In the genomic region with DNA sequence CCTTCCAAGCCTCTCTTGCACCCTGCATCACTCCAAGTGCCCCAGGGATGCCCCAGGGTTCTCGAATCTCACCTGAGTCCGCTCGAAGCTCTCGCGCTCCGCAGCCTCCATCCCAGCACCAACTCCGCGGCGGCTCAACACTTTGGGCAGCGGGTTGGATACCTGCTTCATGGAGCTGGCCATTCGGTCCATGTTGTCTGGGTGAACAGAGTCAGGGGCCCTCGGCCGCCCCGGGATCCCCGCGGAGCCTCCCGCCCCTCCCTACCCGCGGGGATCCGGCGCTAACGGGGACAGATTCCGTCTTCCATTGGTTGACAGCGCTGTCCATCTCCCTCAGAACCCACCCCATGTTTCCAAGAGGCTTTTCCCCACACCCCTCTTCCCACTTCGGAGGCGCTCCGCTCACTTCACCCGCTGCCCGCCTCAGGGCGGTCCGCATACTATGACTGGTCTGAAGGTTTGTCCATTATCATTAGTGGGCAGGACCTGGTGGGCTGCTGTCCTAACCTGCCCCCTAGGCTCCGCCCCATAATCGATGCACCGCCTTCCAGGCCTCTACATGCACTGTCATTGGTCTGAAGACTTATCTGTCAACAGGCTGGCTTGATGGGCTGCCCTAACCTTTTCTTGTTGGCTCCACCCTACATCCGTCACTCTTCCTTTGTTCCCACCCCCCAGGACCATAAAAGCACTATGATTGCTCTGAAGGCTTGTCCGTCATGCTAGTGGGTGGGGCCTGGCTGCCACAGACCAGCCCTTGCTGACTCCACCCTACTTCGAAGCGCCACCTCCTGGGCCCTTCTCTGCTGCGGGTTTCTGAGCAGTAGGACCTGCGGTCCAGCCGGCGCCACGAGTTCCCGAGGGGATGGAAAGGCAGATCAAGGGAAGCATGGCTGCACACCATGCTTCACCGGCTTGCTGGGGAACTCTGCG, we compare ENCODE assay signal across 8 mouse cellular contexts. TPM values are rescaled to one million over a fixed set of nuclear protein-coding genes. Genes with fewer than 3 reads are reported as not detected.
DNase-seq lines count a peak whose midpoint lies in the region; ATAC-seq and TF ChIP-seq lines count a peak whose summit lies in the region.

TSS of gene Hip1 (minus strand) at position 256 of the 933 bp plus-strand sequence.

- peaks cover 13% of the 10 kb centered on the region for H3K4me1 ChIP-seq in forebrain, embryonic 15.5 days
- no peaks in the 10 kb centered on the region for H3K4me1 ChIP-seq in lung, adult 2 months (ENCODE audit: control insufficient read depth, insufficient read depth, low read length)

- TF ChIP-seq POLR2A in lung, adult 2 months (IDR thresholded peaks at IDR 0.05; ENCODE audit: borderline replicate concordance, extremely low read depth, low read depth, low read length), result peak; percentile 74; the same call in 1 of the 2 replicates

- under 1% methylated on average over 46 of the region's 46 CpGs for WGBS in forebrain, embryonic 15.5 days
- 1% methylated on average over 46 of the region's 46 CpGs for WGBS in lung, adult 2 months

- H3K36me3 ChIP-seq in forebrain, embryonic 15.5 days, result no peaks in the 10 kb centered on the region

- peak within 1 kb of the TSS; percentile 92 for H3K4me3 ChIP-seq in forebrain, embryonic 15.5 days
- peak within 1 kb of the TSS; percentile 87 for H3K4me3 ChIP-seq in lung, adult 2 months (replicated peaks; ENCODE audit: extremely low read depth, low read depth, low read length)

- DNase-seq in ES-CJ7 (ENCODE audit: low read depth, low spot score), result peak; percentile 99
- peak; percentile 100 for DNase-seq in cerebellum, adult 11-12 months
- peak; percentile 100 for DNase-seq in heart, postnatal 25 days (ENCODE audit: low spot score)
- peak; percentile 100 for DNase-seq in layer of hippocampus, adult 18-20 months (ENCODE audit: low spot score in 2 of 2)
- DNase-seq in lung, adult 2 months, result peak; percentile 99
- peak; percentile 90 to 96 for DNase-seq in thymus, adult 18-20 months

- H3K27ac ChIP-seq in forebrain, embryonic 15.5 days (replicated peaks), result peak within 1 kb of the TSS; percentile 71

- intact Hi-C loops in heart, postnatal 25 days (cut with DNase I), result loop anchor here (5.0 kb wide), 4 partner anchors 33 to 217 kb away; no protein-coding TSS in a partner anchor

- peak; percentile 18; the same call in 1 of the 2 replicates for TF ChIP-seq CTCF in lung, adult 2 months (IDR thresholded peaks at IDR 0.05; ENCODE audit: insufficient read depth, low read length)

- peak; percentile 99 for ATAC-seq in forebrain, embryonic 15.5 days (replicated peaks)
- ATAC-seq in neutrophil, adult 5-6 weeks (ENCODE audit: extremely low read depth, insufficient number of reproducible peaks, low FRiP score, poor library complexity, severe bottlenecking), result peak; percentile 95

- peak within 1 kb of the TSS; percentile 77 for H3K9ac ChIP-seq in forebrain, embryonic 15.5 days (replicated peaks)

- H3K9me3 ChIP-seq in forebrain, embryonic 15.5 days, result no peaks in the 10 kb centered on the region

- H3K4me2 ChIP-seq in forebrain, embryonic 15.5 days (replicated peaks), result peak within 1 kb of the TSS; percentile 98

- no peaks in the 10 kb centered on the region for H3K27me3 ChIP-seq in forebrain, embryonic 15.5 days

RNA-seq across cellular contexts. Expression of gene Hip1, which starts in this region (rescaled TPM):
- 29.2 and 31.7 TPM in 2 replicates for polyA plus RNA-seq in forebrain, embryonic 15.5 days (2015; fragmentation: Nextera tagmentation; extraction: Ambion mirVana)
- total RNA-seq in heart, postnatal 25 days (2021), result 10 to 100 TPM; 30.0 to 36.0 TPM
- total RNA-seq in layer of hippocampus, adult 18-20 months (2021), result 10 to 100 TPM; 34.6 to 34.8 TPM
- 53.8 and 66.9 TPM in 2 replicates for polyA plus RNA-seq in lung, adult 2 months (2012; rRNA removed)
- total RNA-seq in neutrophil, adult 5-6 weeks (2017), result 51.2 and 64.4 TPM in 2 replicates

Comparison
In these comparisons a context has a peak if more than half of its experiments do, and no peak if none do; other contexts are left out.
1. Peak in every context shown above with its lines: DNase-seq, ATAC-seq, H3K4me3 ChIP-seq and H3K27ac ChIP-seq.